Mouse (Mus musculus): Measurements from ENCODE around the gene Tmem56. TPM values are rescaled to one million over a fixed set of nuclear protein-coding genes. Genes with fewer than 3 reads are reported as not detected.

Tmem56 gene
- total RNA-seq, 1 experiment: 0.67 TPM

- no peak for TF ChIP-seq ZC3H11A (IDR thresholded peaks at IDR 0.05; ENCODE audit: borderline replicate concordance, low read depth, low read length)
- no peak for TF ChIP-seq CHD2 (IDR thresholded peaks at IDR 0.05; ENCODE audit: low read depth, low read length)
- no peak for TF ChIP-seq ZNF384 (IDR thresholded peaks at IDR 0.05; ENCODE audit: low read depth, low read length)
- TF ChIP-seq MAFK (IDR thresholded peaks at IDR 0.05; ENCODE audit: insufficient read depth, low read depth, low read length): no peak
- TF ChIP-seq HCFC1 (IDR thresholded peaks at IDR 0.05; ENCODE audit: borderline replicate concordance, insufficient read depth, low read length): no peak
- H3K9ac ChIP-seq (ENCODE audit: insufficient read depth, low read depth, low read length, poor library complexity, severe bottlenecking): no peak overlapping the region
- no peak for DNase-seq (ENCODE audit: low read depth, low spot score)
- no peaks in the 10 kb centered on the region for H3K9me3 ChIP-seq (ENCODE audit: control insufficient read depth, insufficient read depth, low read depth, low read length)
- H3K4me1 ChIP-seq (ENCODE audit: control insufficient read depth in 2 of 2, insufficient read depth in 2 of 2, low read length in 2 of 2, poor library complexity in 1 of 2): peaks cover 4 to 6% of the 10 kb centered on the region in 2 experiments; a peak in 2 of 4 replicates
- H3K4me3 ChIP-seq (ENCODE audit: insufficient read depth in 1 of 2, low read depth in 1 of 2, low read length in 2 of 2, poor library complexity in 1 of 2, severe bottlenecking in 1 of 2): no peak overlapping the region
- H3K27ac ChIP-seq (ENCODE audit: insufficient read depth, low read depth, low read length, poor library complexity, severe bottlenecking): no peak overlapping the region
- in situ Hi-C loops (cut with MboI; ENCODE audit: low sequenced_read_pairs in 2 of 2, unreplicated experiment in 2 of 2): no loop called here
- 0 out of 2 replicates have a peak, but pooled peaks cover 2% of the 10 kb centered on the region for H3K36me3 ChIP-seq (ENCODE audit: control insufficient read depth, insufficient read depth, low read length, poor library complexity, severe bottlenecking)
Measured at GRCm38 (mm10) chr3:121159566-121159965, 123.3 kb downstream of the Tmem56 start.

- no peak overlapping the region for H3K4me3 ChIP-seq (ENCODE audit: insufficient read depth in 1 of 2, low read depth in 1 of 2, low read length in 2 of 2, poor library complexity in 1 of 2, severe bottlenecking in 1 of 2)
- in situ Hi-C loops (cut with MboI; ENCODE audit: low sequenced_read_pairs in 2 of 2, unreplicated experiment in 2 of 2): no loop called here
- H3K9me3 ChIP-seq (ENCODE audit: control insufficient read depth, insufficient read depth, low read depth, low read length): no peaks in the 10 kb centered on the region
- H3K27ac ChIP-seq (ENCODE audit: insufficient read depth, low read depth, low read length, poor library complexity, severe bottlenecking): no peak overlapping the region
- H3K36me3 ChIP-seq (ENCODE audit: control insufficient read depth, insufficient read depth, low read length, poor library complexity, severe bottlenecking): 0 out of 2 replicates have a peak, but pooled peaks cover under 1% of the 10 kb centered on the region
- H3K9ac ChIP-seq (ENCODE audit: insufficient read depth, low read depth, low read length, poor library complexity, severe bottlenecking): no peak overlapping the region
- peaks cover 4 to 6% of the 10 kb centered on the region in 2 experiments; a peak in 2 of 4 replicates for H3K4me1 ChIP-seq (ENCODE audit: control insufficient read depth in 2 of 2, insufficient read depth in 2 of 2, low read length in 2 of 2, poor library complexity in 1 of 2)
- no peak for TF ChIP-seq CHD2 (IDR thresholded peaks at IDR 0.05; ENCODE audit: low read depth, low read length)
- DNase-seq (ENCODE audit: low read depth, low spot score): no peak
Measured at GRCm38 (mm10) chr3:121158901-121159351, 124.0 kb downstream of the Tmem56 start.

GRCm38 (mm10) chr3:121157546-121158330 is 125.2 kb downstream of the Tmem56 start:
- TF ChIP-seq ZNF384 (IDR thresholded peaks at IDR 0.05; ENCODE audit: low read depth, low read length): no peak
- TF ChIP-seq ZC3H11A (IDR thresholded peaks at IDR 0.05; ENCODE audit: borderline replicate concordance, low read depth, low read length): no peak
- TF ChIP-seq CHD2 (IDR thresholded peaks at IDR 0.05; ENCODE audit: low read depth, low read length): no peak
- no peak for TF ChIP-seq HCFC1 (IDR thresholded peaks at IDR 0.05; ENCODE audit: borderline replicate concordance, insufficient read depth, low read length)
- no peak for TF ChIP-seq MAFK (IDR thresholded peaks at IDR 0.05; ENCODE audit: insufficient read depth, low read depth, low read length)
- no peak overlapping the region for H3K27ac ChIP-seq (ENCODE audit: insufficient read depth, low read depth, low read length, poor library complexity, severe bottlenecking)
- no peaks in the 10 kb centered on the region for H3K9me3 ChIP-seq (ENCODE audit: control insufficient read depth, insufficient read depth, low read depth, low read length)
- no peak overlapping the region for H3K4me3 ChIP-seq (ENCODE audit: insufficient read depth in 1 of 2, low read depth in 1 of 2, low read length in 2 of 2, poor library complexity in 1 of 2, severe bottlenecking in 1 of 2)
- no peak overlapping the region for H3K9ac ChIP-seq (ENCODE audit: insufficient read depth, low read depth, low read length, poor library complexity, severe bottlenecking)
- DNase-seq (ENCODE audit: low read depth, low spot score): no peak
- H3K4me1 ChIP-seq (ENCODE audit: control insufficient read depth in 2 of 2, insufficient read depth in 2 of 2, low read length in 2 of 2, poor library complexity in 1 of 2): peaks cover 4 to 6% of the 10 kb centered on the region in 2 experiments; a peak in 2 of 4 replicates
- in situ Hi-C loops (cut with MboI; ENCODE audit: low sequenced_read_pairs in 2 of 2, unreplicated experiment in 2 of 2): no loop called here
- no peaks in the 10 kb centered on the region for H3K36me3 ChIP-seq (ENCODE audit: control insufficient read depth, insufficient read depth, low read length, poor library complexity, severe bottlenecking)

GRCm38 (mm10) chr3:121156451-121157186 is 126.3 kb downstream of the Tmem56 start:
- DNase-seq (ENCODE audit: low read depth, low spot score): no peak
- Histone ChIP-seq H3K4me3 (ENCODE audit: insufficient read depth in 1 of 2, low read depth in 1 of 2, low read length in 2 of 2, poor library complexity in 1 of 2, severe bottlenecking in 1 of 2) (no peak overlapping the region), H3K27ac (ENCODE audit: insufficient read depth, low read depth, low read length, poor library complexity, severe bottlenecking) (no peak overlapping the region), H3K9ac (ENCODE audit: insufficient read depth, low read depth, low read length, poor library complexity, severe bottlenecking) (no peak overlapping the region), H3K4me1 (ENCODE audit: control insufficient read depth in 2 of 2, insufficient read depth in 2 of 2, low read length in 2 of 2, poor library complexity in 1 of 2) (peaks cover 4 to 6% of the 10 kb centered on the region in 2 experiments; a peak in 2 of 4 replicates), H3K36me3 (ENCODE audit: control insufficient read depth, insufficient read depth, low read length, poor library complexity, severe bottlenecking) (no peaks in the 10 kb centered on the region), H3K9me3 (ENCODE audit: control insufficient read depth, insufficient read depth, low read depth, low read length) (no peaks in the 10 kb centered on the region)
- in situ Hi-C loops (cut with MboI; ENCODE audit: low sequenced_read_pairs in 2 of 2, unreplicated experiment in 2 of 2): no loop called here
- no peak for TF ChIP-seq MAFK (IDR thresholded peaks at IDR 0.05; ENCODE audit: insufficient read depth, low read depth, low read length)
- no peak for TF ChIP-seq ZC3H11A (IDR thresholded peaks at IDR 0.05; ENCODE audit: borderline replicate concordance, low read depth, low read length)
- TF ChIP-seq ZNF384 (IDR thresholded peaks at IDR 0.05; ENCODE audit: low read depth, low read length): no peak
- no peak for TF ChIP-seq HCFC1 (IDR thresholded peaks at IDR 0.05; ENCODE audit: borderline replicate concordance, insufficient read depth, low read length)
- TF ChIP-seq CHD2 (IDR thresholded peaks at IDR 0.05; ENCODE audit: low read depth, low read length): no peak

All from ES-E14 (cell line).